26 mouse cellular contexts compared by ENCODE assay signal in genomic region chr3:144348431-144348830, GRCm38 (mm10).
DNase-seq lines count a peak whose midpoint lies in the region; ATAC-seq and TF ChIP-seq lines count a peak whose summit lies in the region.
"Had no signal": no experiment of that assay in that cellular context is flagged by ENCODE, and none has a peak within 500 bp of the region (broad histone marks: within the 10 kb centered on the region; RNA-seq: fewer than 3 reads in every experiment).

No protein-coding gene starts in this region.

- no peak overlapping the region for H3K9ac ChIP-seq in lung, embryonic 16.5 days (ENCODE audit: low read length)
- H3K9ac ChIP-seq: embryonic facial prominence, embryonic 13.5 days; forebrain, embryonic 15.5 days; hindbrain, embryonic 12.5 days; liver, embryonic 14.5 days; midbrain, embryonic 15.5 days; neural tube, embryonic 15.5 days had no signal

- H3K9me3 ChIP-seq in heart, embryonic 10.5 days = no peaks in the 10 kb centered on the region
- H3K9me3 ChIP-seq in lung, embryonic 16.5 days (ENCODE audit: control insufficient read depth, low read length) = no peaks in the 10 kb centered on the region
- H3K9me3 ChIP-seq: embryonic facial prominence, embryonic 13.5 days; forebrain, embryonic 10.5 days; forebrain, embryonic 15.5 days; hindbrain, embryonic 12.5 days; midbrain, embryonic 15.5 days; neural tube, embryonic 15.5 days had no signal

- no peaks in the 10 kb centered on the region for H3K4me1 ChIP-seq in heart, embryonic 10.5 days
- no peaks in the 10 kb centered on the region for H3K4me1 ChIP-seq in lung, embryonic 16.5 days (replicated peaks; ENCODE audit: control insufficient read depth, insufficient read depth, low read length)
- no peaks in the 10 kb centered on the region for H3K4me1 ChIP-seq in lung, adult 2 months (ENCODE audit: control insufficient read depth, insufficient read depth, low read length)
- H3K4me1 ChIP-seq: forebrain, embryonic 10.5 days; forebrain, embryonic 15.5 days; hindbrain, embryonic 12.5 days; midbrain, embryonic 15.5 days; neural tube, embryonic 15.5 days had no signal

- TF ChIP-seq CTCF in lung, adult 2 months (IDR thresholded peaks at IDR 0.05; ENCODE audit: insufficient read depth, low read length) = no peak

- peak; percentile 71 for ATAC-seq in lung, embryonic 16.5 days (ENCODE audit: low read depth)
- ATAC-seq: forebrain, embryonic 15.5 days; inflammation-experienced regulatory T-cells, adult 6 months; midbrain, embryonic 15.5 days; Patski had no signal

- no peak overlapping the region for H3K4me2 ChIP-seq in lung, embryonic 16.5 days (ENCODE audit: low read depth, low read length)
- H3K4me2 ChIP-seq: embryonic facial prominence, embryonic 13.5 days; forebrain, embryonic 15.5 days; hindbrain, embryonic 12.5 days; midbrain, embryonic 15.5 days; neural tube, embryonic 15.5 days had no signal

- no peak overlapping the region for H3K4me3 ChIP-seq in heart, embryonic 10.5 days
- H3K4me3 ChIP-seq in lung, embryonic 16.5 days (ENCODE audit: low read length) = no peak overlapping the region
- no peak overlapping the region for H3K4me3 ChIP-seq in lung, adult 2 months (replicated peaks; ENCODE audit: extremely low read depth, low read depth, low read length)
- H3K4me3 ChIP-seq: embryonic facial prominence, embryonic 13.5 days; forebrain, embryonic 10.5 days; forebrain, embryonic 15.5 days; hindbrain, embryonic 12.5 days; midbrain, embryonic 15.5 days; neural tube, embryonic 15.5 days had no signal

- intact Hi-C loops in heart, postnatal 10 days (cut with DNase I) = no loop called here

- no peak for TF ChIP-seq POLR2A in lung, adult 2 months (IDR thresholded peaks at IDR 0.05; ENCODE audit: borderline replicate concordance, extremely low read depth, low read depth, low read length)

- no peak overlapping the region for H3K27ac ChIP-seq in heart, embryonic 10.5 days
- no peak overlapping the region for H3K27ac ChIP-seq in lung, embryonic 16.5 days (ENCODE audit: low read length)
- H3K27ac ChIP-seq: embryonic facial prominence, embryonic 13.5 days; forebrain, embryonic 10.5 days; forebrain, embryonic 15.5 days; hindbrain, embryonic 12.5 days; liver, embryonic 14.5 days; macrophage; midbrain, embryonic 15.5 days; neural tube, embryonic 15.5 days had no signal

- 79% methylated on average over 9 of the region's 9 CpGs for WGBS in heart, embryonic 10.5 days
- WGBS in lung, embryonic 16.5 days = 54% methylated on average over 9 of the region's 9 CpGs
- 55% methylated on average over 9 of the region's 9 CpGs for WGBS in lung, adult 2 months

- peaks cover 7% of the 10 kb centered on the region; the same call in 1 of the 2 replicates for H3K27me3 ChIP-seq in heart, embryonic 10.5 days (ENCODE audit: insufficient read depth, poor library complexity, severe bottlenecking)
- no peaks in the 10 kb centered on the region for H3K27me3 ChIP-seq in lung, embryonic 16.5 days (ENCODE audit: control insufficient read depth, insufficient read depth, low read depth, low read length)
- H3K27me3 ChIP-seq: embryonic facial prominence, embryonic 13.5 days; forebrain, embryonic 15.5 days; hindbrain, embryonic 12.5 days; midbrain, embryonic 15.5 days; neural tube, embryonic 15.5 days; Patski had no signal

- DNase-seq in heart, postnatal 10 days = peak; percentile 6 to 17
- no peak for DNase-seq in heart, embryonic 10.5 days (ENCODE audit: low spot score)
- peak; percentile 17 for DNase-seq in layer of hippocampus, adult 11-12 months (ENCODE audit: low spot score)
- DNase-seq in layer of hippocampus, postnatal 10 days (ENCODE audit: low spot score in 2 of 2) = no peak
- no peak for DNase-seq in lung, adult 2 months
- DNase-seq in right cerebral cortex, adult 2 months (ENCODE audit: low spot score in 2 of 2) = peak; percentile 42 to 44
- no peak for DNase-seq in right cerebral cortex, postnatal 10 days (ENCODE audit: low spot score in 2 of 2)
- DNase-seq: adrenal gland, postnatal 10 days; cerebellum, adult 11-12 months; cerebellum, adult 9-11 months; kidney, adult 11 months; liver; retina, postnatal 1 day; thymus, adult 2 months; thymus, postnatal 36 days had no signal

- no peaks in the 10 kb centered on the region for H3K36me3 ChIP-seq in heart, embryonic 10.5 days
- H3K36me3 ChIP-seq in lung, embryonic 16.5 days (ENCODE audit: control insufficient read depth, insufficient read depth, low read length) = no peaks in the 10 kb centered on the region
- H3K36me3 ChIP-seq: embryonic facial prominence, embryonic 13.5 days; forebrain, embryonic 10.5 days; forebrain, embryonic 15.5 days; hindbrain, embryonic 12.5 days; midbrain, embryonic 15.5 days; neural tube, embryonic 15.5 days had no signal

Comparison
In these comparisons a context has a peak if more than half of its experiments do, and no peak if none do; other contexts are left out.
1. DNase-seq: peak in heart, postnatal 10 days (2 of 2), layer of hippocampus, adult 11-12 months (single experiment) and right cerebral cortex, adult 2 months (2 of 2); none in heart, embryonic 10.5 days (single experiment), layer of hippocampus, postnatal 10 days (0 of 2), lung, adult 2 months (single experiment) and right cerebral cortex, postnatal 10 days (0 of 2).